Mouse (Mus musculus) layer of hippocampus, adult 9-10 months (tissue): ENCODE data around the gene Kmt2e.
"Not testable (repeated sequence)": the region's sequence is repeated elsewhere in the genome, so short reads cannot be mapped to it uniquely, and the experiment has no call there.

ENCODE experiments used
- DNase-seq: peaks from one replicate; pipeline ENCODE4 v3.0.0; 2022; ENCODE audit warnings: low spot score

The Kmt2e gene

GRCm38 (mm10) chr5:23500715-23501114 lies 66.5 kb downstream of the Kmt2e start:
- DNase-seq: no peak

DNA sequence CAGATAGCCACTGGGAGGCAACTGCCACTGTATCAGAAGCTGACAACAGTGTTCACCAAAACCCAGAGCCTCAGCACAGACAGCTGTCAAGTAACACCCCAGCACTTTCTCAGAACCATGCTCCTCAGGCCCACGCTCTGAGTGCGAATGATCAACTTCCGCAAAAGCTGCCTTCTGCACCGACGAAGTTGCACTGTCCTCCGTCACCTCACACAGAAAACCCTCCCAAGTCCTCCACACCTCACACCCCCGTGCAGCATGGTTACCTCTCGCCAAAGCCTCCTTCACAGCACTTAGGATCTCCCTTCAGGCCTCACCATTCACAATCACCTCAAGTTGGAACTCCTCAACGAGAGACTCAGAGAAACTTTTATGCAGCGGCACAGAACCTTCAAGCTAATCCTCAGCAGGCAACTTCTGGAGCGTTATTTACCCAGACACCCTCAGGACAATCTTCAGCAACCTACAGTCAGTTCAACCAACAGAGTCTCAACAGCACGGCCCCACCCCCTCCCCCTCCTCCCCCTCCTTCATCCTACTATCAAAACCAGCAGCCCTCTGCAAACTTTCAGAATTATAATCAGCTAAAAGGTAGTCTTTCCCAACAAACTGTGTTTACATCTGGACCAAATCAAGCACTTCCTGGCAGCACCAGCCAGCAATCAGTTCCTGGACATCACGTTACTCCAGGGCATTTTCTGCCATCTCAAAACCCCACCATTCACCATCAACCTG lies 67.5 kb downstream of the Kmt2e start:
- no peak for DNase-seq

DNA sequence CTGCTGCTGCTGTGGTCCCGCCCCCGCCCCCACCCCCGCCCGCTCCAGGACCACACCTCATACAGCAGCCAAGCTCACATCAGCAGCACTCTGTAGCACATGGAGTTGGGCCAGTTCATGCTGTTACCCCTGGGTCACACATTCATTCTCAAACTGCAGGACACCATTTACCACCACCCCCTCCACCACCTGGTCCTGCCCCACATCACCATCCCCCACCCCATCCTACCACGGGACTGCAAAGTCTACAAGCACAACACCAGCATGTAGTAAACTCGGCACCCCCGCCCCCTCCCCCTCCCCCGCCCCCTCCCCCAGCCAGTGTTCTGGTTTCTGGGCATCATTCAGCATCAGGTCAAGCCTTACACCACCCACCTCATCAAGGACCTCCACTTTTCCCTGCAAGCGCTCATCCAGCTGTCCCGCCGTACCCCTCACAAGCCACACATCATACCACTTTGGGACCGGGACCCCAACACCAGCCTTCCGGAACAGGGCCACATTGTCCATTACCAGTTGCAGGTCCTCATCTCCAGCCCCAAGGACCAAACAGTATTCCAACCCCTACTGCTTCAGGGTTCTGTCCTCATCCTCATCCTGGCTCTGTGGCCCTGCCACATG lies 68.2 kb downstream of the Kmt2e start:
- DNase-seq: no peak

DNA sequence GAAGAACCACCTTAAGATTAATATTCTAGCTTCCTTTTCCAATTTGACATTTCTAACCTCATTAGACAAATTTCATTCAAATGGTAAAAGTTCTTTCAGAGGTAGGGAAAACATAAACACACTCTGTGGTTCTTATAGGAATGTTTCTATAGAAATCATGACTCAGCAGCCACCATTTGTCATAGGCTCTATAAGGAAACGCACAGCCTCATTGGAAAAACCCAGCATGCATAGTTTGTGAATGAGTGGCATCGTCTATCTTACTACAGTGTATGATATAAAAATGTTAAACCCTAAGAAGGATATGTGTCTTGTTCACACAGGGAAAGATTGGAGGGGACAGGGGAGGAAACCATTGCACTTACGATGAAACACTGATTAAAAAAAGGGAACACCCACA lies 71.3 kb downstream of the Kmt2e start:
- DNase-seq: no peak

DNA sequence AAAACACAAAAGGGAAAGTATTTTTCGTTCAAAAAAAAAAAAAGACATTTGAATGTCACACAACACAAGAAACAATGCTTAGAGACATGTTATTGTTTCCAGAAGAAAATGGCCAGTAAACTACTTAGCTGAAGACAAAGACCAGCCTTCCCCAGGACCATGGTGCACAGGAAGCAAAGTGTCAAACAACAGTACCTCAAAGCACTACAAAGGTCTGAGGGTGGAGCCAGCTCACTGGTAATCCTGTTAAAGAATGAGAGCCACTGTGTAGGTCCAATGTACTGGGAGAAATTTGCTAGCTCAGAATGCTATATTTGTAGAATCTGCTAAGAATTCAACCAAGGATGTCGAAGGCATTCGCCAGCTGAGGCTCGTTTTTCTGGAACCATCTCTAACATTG lies 73.0 kb downstream of the Kmt2e start:
- DNase-seq: no peak

GRCm38 (mm10) chr5:23508630-23509029 lies 74.4 kb downstream of the Kmt2e start:
- no peak for DNase-seq

- no peak for DNase-seq
Measured at GRCm38 (mm10) chr5:23511456-23511855, 77.2 kb downstream of the Kmt2e start.

- DNase-seq: no peak
Measured at GRCm38 (mm10) chr5:23512556-23512955, 78.3 kb downstream of the Kmt2e start.

DNA sequence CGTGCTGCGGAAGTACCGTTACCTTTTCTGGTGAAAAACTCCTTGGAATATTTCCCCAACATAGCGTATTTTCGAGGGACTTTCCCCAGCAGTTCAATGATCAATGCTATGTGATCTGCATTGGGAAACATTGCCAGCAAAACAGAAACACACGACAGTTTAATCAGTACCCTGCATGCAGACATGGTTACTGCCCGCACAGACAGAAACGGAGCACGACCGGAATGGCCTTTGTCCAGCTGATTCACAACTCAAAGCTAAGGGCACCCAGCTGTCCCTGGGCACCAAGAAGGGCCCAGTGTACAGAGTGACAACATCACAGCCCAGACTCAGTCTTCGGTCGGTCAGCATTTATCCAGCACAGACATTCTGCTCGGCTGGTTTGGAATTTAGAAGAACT lies 79.2 kb downstream of the Kmt2e start:
- DNase-seq: no peak

DNA sequence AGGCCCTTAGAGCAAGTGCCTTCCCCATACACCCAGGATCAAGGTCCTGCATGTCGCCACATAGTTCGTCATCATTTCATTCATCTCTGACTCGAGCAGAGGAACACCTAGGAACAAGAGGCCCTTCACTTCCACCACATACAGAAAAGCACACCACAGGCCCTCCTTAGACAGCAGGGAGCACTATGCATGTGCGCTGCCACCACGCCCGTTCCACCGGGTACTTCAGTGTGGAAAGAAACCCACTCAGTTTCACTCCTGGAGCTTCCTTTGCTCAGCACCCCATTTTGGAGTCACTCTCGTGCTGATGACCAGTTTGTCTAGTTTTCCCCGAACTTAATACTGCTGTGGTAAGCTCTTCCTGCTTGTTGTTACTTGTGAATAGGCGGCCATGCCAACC lies 80.8 kb downstream of the Kmt2e start:
- DNase-seq: no peak

DNA sequence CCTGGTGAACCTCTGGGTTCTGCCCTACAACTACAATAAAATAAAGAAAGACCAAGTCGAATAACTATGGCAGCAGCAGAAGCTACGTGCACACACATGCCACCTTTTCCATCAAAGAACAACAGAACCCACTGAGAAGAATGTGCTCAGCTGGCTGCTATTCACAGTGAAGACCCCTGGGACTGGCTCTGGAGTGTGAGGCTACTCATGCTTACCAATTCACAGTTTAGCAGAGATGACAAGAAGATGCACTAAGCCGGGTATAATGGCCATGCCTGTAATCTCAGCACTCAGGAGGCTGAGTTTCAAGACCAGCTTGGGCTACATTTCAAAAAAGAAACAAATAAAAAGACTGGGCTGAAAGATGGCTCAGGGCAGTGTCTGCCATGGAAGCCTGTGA lies 82.7 kb downstream of the Kmt2e start:
- DNase-seq: no peak

DNA sequence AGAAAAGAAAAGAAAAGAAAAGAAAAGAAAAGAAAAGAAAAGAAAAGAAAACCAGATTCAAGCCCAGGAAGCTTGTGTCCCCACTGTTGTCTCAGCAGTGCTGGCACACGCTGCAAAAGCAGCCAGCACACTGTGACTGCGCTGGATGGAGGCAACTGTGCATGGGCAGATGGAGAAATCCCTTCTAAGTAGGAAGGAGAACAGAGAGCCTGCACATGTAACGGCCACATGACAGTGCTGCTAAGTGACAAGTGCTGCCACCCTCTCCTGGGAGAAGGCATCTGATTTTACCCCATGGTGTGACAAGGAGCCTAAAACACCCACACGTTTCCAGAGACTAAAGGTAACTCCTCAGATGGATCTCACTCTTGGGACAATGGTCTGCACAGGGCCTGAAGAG lies 83.6 kb downstream of the Kmt2e start:
- DNase-seq: peak; percentile 21

DNA sequence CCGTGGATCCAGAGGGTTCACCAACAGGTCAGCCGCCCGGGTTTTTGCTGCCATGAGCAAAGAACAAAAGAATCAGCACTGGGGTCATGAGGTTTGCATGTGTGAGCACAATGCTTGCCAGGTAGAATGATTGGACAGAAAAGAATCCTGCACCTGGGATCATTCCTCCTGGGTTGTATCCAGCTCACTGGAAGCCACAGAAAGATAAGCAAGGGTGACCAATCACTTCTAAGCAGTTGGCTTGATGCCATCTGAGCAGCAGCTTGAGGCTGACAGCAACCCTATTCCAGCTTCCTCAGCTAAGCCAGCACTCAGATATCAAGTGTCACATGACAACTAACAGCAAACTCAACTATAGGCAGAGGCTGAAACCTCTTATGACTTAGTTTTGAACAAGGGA lies 84.4 kb downstream of the Kmt2e start:
- no peak for DNase-seq

- no peak for DNase-seq
Measured at GRCm38 (mm10) chr5:23519679-23520078, 85.4 kb downstream of the Kmt2e start.

DNA sequence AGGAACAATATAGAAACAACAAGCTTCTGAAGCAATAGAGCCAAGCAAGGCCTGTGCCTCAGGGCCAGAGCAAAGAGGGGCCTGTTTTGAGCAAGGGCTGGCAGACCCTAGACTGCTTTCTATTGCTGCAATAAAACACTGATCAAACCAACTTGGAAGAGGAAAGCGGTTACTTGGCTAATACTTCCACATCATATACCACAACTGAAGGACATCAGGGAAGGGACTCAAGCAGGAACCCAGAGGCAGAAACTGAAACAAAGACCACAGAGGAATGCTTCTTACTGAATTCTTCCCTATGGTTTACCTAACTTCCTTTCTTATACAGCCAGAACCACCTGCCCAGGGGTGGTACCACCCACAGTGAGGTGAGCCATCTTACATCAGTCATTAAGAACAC lies 87.4 kb downstream of the Kmt2e start:
- no peak for DNase-seq

DNA sequence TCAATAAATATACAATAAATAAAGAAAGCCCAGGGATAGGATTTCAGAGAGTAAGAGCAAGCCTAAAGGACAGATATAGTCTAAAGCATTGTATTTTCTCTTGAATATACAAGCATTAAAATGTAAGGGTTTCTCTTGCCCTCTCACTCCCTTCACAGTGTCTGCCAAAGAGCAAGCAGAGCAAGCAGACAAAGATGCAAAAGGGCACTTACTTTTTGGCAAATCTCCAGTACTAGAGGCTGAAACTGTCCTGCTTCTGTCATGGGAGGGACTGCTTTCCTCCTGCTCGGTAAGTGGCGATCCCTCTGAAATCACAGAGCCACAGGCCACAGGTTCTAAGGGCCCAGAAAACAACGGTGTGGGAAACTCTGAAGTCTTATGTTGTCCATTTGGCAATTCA lies 89.7 kb downstream of the Kmt2e start:
- DNase-seq: no peak

DNA sequence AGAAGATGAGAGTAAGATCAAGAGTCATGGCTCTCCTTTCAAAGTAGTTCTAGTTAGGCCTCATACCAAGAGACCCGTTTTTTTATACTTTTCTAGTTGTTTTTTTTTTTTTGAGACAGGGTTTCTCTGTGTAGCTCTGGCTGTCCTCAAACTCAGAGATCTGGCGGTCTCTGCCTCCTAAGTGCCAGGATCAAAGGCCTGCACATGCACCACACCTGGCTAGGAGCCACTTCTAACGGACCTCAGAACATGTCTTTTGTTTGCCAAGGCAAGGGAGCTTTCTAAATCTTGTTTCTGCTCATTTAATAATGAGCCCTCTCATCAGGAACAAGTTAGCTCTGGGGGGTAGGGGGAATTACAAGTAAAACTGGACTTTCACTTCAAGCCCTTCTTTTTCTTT lies 90.4 kb downstream of the Kmt2e start:
- no peak for DNase-seq

- no peak for DNase-seq
Measured at GRCm38 (mm10) chr5:23531100-23531499, 96.9 kb downstream of the Kmt2e start.

GRCm38 (mm10) chr5:23531541-23532096 lies 97.4 kb downstream of the Kmt2e start:
- no peak for DNase-seq

- DNase-seq: no peak
Measured at GRCm38 (mm10) chr5:23535692-23536091, 101.5 kb downstream of the Kmt2e start.

GRCm38 (mm10) chr5:23551687-23552086 lies 117.4 kb downstream of the Kmt2e start:
- DNase-seq: no peak

DNA sequence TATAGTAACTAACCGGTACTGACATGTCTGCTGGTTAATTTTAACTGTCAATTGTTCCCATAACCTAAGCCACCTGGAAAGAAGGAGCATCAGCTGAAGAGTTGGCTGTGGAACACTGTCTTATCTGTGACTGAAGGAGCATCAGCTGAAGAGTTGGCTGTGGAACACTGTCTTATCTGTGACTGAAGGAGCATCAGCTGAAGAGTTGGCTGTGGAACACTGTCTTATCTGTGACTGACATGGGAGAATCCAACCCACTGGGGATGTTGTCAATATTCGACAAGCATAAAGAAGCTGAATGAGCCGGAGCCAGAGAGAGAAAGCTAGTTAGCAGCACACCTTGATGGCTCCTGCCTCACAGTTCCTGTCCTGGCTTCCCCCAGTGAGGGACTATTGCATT lies 119.1 kb downstream of the Kmt2e start:
- DNase-seq: not testable (repeated sequence)
